Comparison of ENCODE assay signal across 15 mouse cellular contexts in genomic region chr1:86236442-86236841, GRCm38 (mm10).
DNase-seq lines count a peak whose midpoint lies in the region.
"Had no signal": no experiment of that assay in that cellular context is flagged by ENCODE, and none has a peak within 500 bp of the region (broad histone marks: within the 10 kb centered on the region; RNA-seq: fewer than 3 reads in every experiment).

No protein-coding gene starts in this region.

- peak; percentile 64 for DNase-seq in ovary, adult 18-20 months (ENCODE audit: low spot score)
- no peak for DNase-seq in ovary, postnatal 10 days (ENCODE audit: low spot score)
- DNase-seq in Muller cell, postnatal 12 days (ENCODE audit: inconsistent ontology term) = peak; percentile 24
- peak; percentile 56 for DNase-seq in adrenal gland, postnatal 10 days
- DNase-seq in ovary, postnatal 36 days (ENCODE audit: low spot score) = peak; percentile 63
- DNase-seq in gastrocnemius, adult 8-10 months (ENCODE audit: low spot score in 2 of 2) = no peak
- no peak for DNase-seq in spleen, postnatal 4 days (ENCODE audit: low spot score in 2 of 2)
- DNase-seq: gastrocnemius, postnatal 10 days; heart, adult 11 months; kidney, adult 9 months; kidney, postnatal 25 days; liver, embryonic 13.5 days; lung, embryonic 14.5 days; lung, postnatal 36 days; right cerebral cortex, postnatal 14 days had no signal

Comparison
In these comparisons a context has a peak if more than half of its experiments do, and no peak if none do; other contexts are left out.
1. DNase-seq: peak in ovary, adult 18-20 months (single experiment), Muller cell, postnatal 12 days (single experiment), adrenal gland, postnatal 10 days (single experiment) and ovary, postnatal 36 days (single experiment); none in ovary, postnatal 10 days (single experiment), gastrocnemius, adult 8-10 months (0 of 2) and spleen, postnatal 4 days (0 of 2).